Mouse (Mus musculus): ENCODE results near the gene Notch1.

- TF ChIP-seq CTCF (IDR thresholded peaks at IDR 0.05; ENCODE audit: low read depth): peak; percentile 99
- TF ChIP-seq EP300 (IDR thresholded peaks at IDR 0.05; ENCODE audit: low read depth): no peak
Measured at GRCm38 (mm10) chr2:26561351-26562016, 45.0 kb upstream of the Notch1 start.

Data from liver, postnatal 0 days (tissue).